Mouse (Mus musculus): ENCODE measurements around the gene Sec24b. TPM values are rescaled to one million over a fixed set of nuclear protein-coding genes. Genes with fewer than 3 reads are reported as not detected.

Sec24b gene
- total RNA-seq, 2 experiments from 2014 or later: 70.1 to 78.1 TPM

DNA sequence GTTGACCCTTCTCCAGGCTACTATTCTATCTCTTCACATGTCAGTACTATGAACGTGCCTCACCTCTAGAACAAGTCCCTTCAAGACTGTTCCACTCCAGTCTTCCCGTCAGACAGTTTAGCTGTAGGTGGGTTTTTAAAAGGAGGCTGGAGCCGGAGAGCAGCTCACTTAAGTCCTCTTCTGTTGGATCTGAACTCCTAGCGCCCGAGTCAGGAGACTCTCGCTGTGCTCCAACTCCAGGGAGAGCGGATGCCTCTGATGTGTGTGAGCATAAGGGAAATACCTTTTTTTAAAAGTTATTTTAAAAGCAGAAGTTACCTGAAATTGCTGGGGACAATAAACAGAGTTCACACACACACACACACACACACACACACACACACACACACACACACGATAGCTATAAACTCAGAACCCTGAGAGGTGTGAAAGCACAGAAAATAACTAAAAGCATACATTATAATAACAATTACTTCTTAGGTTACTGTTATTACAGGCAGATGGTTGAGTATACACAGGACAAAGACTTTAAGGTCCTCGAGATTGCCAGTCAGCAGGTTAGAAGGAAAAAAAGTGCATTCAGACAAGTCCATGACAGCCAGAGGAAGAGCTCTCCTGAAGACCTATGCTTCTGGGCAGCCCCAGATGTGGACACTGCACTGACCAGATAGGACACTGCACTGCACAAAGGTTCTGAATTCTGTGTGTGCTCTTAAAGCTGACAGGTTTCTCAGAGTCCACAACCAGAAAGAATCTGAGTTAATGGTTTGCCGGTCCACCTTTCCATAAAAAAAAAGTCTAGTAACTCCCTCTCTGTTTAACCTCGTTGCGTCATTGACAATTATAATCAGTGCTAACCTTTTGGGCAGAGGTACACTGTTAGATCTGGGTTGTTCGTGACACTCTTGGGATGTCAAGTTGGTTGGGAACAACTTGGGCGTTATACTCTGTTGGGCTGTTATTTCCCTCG is 5.7 kb downstream of the Sec24b start:
- no peak for DNase-seq (ENCODE audit: low spot score in 2 of 2)

DNA sequence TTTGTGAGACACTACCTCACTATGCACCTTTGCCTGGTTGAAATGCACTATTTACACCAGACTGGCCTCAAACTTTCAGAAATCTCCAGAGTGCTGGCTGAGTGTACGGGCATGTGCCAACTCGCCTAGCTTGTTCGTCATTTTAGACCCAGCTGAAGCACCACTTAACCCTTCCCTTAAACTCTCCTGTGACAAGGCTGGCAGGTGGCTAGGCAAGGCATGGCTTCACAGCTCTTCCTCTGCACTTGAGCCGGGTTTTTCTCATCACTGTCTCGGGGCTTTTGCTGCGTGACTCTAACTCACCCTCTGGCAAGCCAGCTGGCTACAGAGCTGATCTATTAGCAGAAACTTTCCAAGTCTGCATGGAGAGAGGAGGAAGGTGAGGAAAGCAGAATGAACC is 6.8 kb downstream of the Sec24b start:
- DNase-seq (ENCODE audit: low spot score in 2 of 2): no peak

DNA sequence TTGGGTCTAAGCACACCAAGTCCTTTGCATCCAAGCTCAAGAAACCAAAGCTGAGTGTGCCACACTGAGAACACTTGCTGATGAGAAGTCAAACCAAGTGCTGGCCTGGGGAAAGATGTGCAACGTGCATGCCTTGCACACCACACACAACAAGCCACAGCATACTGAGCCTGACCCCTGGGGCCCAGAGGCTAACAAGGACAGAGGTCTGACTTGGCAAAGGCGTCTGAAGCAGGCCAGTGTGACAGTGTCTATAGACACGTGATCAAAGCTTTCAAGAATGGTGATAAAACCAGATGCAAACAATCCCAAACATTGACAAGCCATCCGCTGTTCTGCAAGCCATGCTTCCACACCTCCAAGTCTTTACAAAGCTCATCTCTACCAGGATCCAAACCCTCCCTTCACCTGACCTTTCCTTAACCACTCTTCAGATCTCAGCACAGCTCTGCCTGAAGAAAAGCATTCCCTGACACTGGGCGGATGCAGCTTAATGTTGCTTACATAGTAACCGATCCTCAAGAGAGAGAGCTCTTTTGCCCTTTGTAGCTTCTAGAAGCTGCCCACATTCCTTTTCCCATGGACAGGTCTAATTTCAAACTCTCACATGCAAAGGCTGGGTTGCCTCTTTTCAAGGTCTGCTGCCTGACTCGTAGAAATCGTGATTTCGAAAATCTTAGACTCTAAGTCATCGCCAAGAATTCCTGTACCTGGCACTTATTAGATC is 7.8 kb downstream of the Sec24b start:
- DNase-seq (ENCODE audit: low spot score in 2 of 2): no peak

DNA sequence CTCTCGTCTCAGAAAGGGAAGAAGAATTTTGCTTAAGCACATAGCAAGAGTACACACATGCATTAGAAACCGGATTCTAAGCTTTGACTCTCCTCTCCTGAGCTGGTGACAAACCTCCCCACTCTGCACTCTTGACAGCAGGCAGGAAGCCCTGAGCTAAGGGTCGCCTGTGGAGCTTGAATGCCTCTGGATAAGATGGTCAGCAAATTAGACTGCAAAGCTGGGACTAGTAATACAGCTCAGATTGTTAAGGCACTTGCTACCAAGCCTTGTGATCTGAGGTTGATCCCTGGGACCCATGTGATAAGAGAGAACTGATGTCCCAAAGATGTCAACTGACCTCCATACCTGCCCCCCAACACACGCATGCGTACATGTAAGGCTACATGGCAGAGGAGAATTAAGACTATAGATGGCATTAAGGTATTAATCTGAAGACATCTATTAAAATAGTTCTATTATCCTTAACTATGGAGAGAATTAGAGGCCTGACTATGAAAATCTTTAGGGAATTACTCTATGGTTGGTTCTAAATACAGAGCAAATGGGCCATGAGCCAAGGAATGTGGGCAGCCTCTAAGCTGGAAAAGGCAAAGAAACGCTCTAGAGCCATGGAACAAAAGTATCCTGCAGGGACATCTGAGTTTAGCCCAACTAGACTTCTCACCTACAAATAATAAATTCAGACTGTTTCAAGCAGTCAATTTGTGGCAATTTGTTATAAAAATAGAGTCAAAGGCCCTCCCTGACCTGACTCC is 8.6 kb downstream of the Sec24b start:
- DNase-seq (ENCODE audit: low spot score in 2 of 2): no peak

DNA sequence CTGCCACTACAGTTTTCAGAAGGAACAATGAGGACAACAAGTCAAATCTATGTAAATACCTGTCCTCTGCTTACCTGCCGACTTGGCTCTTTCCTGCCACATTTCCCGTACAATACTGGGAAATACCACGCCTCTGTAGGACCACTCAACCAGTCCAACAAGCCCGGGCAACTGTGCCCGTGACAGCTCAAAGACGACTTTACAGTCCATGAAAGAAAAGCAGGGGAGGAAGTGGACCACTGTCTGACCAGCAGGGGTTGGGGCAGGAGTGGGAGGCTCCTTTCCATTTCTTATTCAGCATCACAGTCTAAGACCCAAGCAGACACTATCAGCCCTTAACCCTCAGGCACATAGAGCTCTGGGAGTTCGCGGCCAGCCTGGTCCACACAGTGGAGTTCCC is 9.2 kb downstream of the Sec24b start:
- DNase-seq (ENCODE audit: low spot score in 2 of 2): no peak

DNA sequence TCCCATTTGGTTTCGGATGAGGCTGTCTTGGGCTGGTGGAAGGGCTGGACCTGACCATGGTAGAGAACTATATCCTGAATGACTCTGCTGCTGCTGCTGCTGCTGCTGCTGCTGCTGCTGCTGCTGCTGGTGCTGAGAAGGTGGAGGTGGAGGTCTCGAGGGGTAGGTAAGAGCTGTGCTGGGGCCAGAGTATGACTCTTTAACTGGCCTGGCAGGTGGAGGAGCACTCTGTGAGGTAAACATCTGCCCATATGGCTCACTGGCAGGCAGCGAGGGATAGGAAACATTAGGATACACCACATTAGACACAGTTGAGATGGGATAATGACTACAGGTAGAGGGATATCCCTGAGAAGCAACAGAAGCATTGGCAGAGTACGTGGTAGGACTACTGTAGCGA is 20.6 kb downstream of the Sec24b start:
- no peak for DNase-seq (ENCODE audit: low spot score in 2 of 2)

DNA sequence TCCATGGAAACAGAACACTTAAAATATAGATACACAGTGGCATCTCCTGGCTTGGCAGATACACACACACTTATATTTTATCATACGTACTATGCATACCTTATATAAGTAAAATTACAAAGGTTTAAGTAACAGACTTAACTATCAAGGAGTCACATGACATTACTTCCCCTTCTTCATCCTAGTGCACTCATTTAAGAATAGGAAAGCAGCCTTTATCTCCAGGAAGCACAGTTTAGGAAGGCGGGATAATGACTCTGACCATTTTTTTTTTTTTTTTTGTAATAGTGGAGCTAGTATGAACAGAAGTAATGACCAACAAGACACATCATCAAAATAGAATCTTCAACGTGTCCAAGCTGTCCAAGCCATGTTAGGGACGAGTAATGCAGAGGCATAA is 21.3 kb downstream of the Sec24b start:
- no peak for DNase-seq (ENCODE audit: low spot score in 2 of 2)

DNA sequence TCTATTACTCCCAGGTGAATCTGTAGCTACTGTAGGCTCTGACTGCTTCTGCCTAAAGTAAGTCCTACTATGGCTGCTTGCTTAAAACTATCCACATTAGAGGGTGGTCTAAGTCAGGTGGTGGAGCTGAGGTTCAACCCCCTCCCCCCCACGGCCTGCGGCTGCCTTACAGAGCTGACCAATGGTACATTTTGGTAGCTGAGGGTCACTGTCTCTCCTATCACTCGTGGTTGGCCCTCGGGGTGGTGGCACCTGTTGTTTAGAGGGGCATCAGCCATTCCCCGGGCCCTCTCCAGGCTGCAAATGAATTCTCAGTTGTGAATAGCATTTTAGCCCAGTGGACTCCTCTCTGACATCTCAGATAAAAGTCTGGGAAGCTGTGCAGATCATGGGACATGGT is 32.6 kb downstream of the Sec24b start:
- no peak for DNase-seq (ENCODE audit: low spot score in 2 of 2)

DNA sequence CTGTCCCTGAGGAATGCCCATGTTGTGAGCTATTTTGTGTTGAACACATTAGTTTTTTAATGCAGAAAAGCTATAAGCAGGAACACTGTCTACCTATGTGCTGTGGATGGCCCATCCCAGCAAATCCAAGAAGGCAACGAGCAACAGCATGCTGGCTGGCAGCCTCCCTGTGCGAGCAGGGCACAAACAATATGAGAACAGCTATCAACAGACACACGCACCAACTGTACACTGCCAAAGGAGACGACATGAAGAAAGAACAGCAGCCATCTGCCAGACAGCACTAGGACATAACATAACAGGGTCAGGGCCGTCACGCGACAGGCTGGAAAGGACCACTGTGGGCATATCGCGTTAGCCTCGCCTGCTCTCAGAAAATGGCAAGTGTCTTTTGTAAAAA is 35.2 kb downstream of the Sec24b start:
- no peak for DNase-seq (ENCODE audit: low spot score in 2 of 2)

DNA sequence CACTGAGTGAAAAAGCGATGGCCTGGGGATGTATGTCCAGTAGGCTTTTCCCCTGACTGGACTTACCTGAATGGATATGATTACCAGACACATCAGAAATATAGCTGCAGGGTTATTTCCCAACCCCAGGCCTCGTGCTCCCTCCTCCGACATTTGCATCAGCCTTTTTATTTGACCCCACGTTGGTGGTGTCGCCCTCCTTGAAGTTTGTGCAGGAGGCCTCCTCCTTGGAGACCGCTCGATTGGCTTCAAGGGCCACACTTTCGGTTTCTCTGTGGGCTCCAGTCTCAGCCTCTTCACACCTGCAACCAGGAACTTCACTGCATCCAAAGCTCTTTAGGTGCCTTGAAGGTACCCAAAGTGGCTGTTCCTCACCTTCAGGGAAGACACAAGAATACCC is 35.8 kb downstream of the Sec24b start:
- no peak for DNase-seq (ENCODE audit: low spot score in 2 of 2)

DNA sequence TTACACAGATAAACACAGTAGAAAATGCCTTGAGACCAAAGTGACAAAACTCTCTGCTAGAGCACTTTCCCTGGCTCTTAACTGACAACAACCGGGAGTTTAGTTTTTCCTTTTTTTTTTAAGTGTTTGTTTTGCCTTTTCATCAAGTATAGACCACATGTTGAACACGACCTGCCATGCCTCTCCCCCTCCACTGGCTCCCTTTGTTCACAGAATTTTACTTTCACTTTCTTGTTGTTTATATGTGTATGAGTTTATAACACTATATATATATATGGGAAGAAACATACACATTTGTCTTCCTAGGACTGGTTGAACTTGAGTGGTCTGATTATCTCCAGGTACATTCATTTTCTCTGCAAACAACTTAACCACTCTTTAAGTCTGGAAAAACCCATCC is 48.4 kb downstream of the Sec24b start:
- DNase-seq (ENCODE audit: low spot score in 2 of 2): no peak

DNA sequence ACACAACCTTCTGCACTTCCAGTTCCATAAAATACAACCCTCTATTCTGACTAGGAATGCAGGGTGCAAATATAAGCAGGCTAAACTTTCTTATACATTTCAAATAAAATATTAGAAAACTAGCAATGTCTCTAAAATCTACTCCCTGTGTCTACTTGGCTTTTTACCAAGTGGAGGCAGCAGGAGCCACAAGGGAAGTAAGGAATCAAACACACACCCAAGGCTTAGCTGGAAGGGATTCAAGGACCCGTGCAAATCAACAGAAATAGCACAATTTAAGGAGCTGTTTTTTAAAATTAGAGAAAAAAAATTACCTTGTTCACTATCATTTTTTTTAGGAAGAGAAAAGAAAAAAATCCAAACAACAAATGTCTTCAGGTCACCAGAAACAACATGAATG is 50.1 kb downstream of the Sec24b start:
- DNase-seq (ENCODE audit: low spot score in 2 of 2): no peak

DNA sequence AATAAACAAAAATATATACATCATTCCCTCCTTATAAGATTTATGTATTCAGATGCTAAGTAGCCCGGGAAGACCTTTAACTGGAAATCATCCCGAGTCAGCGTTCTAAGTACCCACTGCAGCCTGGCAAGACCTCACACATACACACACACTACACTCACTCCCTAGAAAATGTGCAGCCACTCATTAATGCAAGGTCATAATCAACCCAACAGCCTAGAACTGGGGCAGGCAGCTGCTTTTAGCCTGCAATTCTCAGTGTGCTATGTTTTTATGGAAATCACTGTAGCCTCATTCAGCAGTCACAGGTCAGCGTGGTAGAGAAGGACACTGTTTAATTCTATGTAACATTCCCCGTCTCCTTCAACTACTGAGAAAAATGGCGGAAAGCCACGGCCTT is 55.2 kb downstream of the Sec24b start:
- DNase-seq (ENCODE audit: low spot score in 2 of 2): no peak

DNA sequence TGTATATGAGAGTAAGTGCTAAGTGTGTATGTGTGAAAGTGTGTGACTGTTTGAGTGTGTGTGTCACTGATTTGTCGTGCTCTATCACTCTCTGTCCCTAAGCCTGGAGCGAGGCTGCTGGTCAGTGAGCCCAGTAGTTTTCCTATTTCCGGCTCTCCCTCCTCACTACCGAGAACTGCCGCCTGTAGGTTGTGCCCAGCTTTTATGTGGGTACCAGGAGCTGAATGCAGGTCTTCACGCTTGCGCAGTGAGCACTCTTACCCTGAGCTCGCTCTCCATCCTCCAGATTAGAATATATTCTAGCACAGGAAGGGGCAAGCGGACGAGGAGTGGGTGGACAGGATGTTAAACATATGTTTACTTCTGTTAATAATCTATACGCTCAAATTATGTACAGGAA is 60.4 kb downstream of the Sec24b start:
- DNase-seq (ENCODE audit: low spot score in 2 of 2): no peak

DNA sequence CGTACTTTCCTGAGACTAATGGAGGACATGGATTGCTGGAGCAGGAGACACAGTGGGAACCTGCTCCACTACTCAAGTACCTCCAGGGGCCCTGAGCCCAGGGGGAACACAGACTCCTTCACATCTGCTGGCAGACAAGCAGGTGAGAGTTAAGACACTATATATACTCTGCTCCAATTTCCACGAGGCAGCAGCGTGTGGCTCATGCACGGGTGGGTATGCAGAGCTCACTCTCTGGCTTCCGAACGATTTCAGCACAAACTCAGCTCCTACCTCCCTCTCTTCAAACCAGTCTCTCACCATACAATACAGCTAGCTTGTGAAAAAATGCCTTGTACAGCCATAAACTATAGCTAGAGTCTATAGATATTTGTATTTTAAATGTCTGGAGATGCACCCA is 62.8 kb downstream of the Sec24b start:
- no peak for DNase-seq (ENCODE audit: low spot score in 2 of 2)

DNA sequence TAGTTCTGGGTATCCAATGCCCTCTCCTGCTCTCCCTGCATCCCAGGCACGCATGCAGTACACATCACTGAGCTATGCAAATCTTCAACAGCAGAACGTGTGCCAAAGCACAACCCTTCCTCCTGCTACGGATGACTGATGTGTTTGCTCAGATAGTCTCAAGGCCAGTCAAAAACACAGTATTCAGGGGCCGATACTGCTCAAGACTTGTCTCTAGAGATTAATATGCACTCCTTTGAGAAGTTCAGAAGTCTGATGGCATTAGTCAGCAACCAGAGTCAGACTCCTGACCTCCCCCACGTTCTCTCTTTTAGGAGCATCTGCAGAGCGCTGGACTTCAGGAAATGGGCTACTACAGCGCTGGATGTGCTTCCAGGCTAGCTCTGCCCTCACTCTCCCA is 63.4 kb downstream of the Sec24b start:
- DNase-seq (ENCODE audit: low spot score in 2 of 2): no peak

DNA sequence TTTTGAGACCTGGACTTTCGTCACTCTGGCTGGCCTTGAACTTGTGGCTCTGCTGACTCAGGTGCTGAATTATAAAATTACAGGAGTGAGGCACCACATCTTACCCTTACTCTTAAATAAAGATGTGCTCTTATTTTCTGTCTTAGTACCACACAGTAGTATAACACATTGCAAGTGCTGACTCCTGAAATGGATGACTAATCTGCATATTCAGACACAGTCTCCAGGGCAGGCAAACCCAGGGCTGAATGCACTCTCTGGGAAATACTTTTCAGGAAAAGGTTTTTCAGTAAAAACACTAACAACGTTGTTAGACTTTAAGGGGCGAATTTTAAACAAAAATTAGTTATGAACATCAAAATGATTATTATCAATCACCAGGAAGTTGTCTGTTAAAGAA is 64.0 kb downstream of the Sec24b start:
- no peak for DNase-seq (ENCODE audit: low spot score in 2 of 2)

DNA sequence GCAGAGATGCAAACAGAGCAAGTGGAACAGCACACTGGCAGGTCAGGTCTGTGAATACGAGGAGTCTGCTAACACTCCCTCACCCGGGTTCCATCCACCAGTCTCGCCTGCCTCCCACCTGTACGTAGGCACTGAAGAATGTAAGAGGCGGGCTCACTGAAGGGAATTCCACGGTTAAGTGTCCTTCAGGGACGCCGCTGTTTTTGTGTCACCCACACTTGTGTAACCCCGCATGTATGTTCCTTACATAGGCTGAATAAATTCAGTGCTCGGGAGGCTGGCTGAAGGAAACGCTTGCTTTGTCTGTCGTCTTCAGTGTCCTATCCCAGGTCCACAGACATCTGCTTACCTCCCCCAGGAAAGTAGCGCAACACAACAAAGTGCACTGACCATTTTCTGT is 74.1 kb downstream of the Sec24b start:
- no peak for DNase-seq (ENCODE audit: low spot score in 2 of 2)

DNA sequence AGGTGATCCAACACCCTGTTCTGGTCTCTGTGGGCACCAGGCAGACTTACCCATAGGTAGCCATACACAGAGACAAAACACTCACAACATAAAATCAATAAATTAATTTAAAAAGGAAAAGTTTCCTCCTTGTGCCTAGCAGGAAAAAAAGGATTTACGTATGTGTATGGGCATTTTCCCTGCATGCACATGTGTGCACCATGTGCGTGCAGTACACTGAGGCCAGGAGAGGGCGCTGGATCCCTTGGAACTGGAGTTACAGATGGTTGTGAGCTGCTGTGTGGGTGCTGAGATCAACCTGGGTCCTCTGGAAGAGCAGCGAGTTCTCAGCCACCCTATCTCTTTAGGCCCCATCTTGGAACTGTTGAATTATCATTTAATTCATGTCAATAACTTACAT is 76.0 kb downstream of the Sec24b start:
- no peak for DNase-seq (ENCODE audit: low spot score in 2 of 2)

DNA sequence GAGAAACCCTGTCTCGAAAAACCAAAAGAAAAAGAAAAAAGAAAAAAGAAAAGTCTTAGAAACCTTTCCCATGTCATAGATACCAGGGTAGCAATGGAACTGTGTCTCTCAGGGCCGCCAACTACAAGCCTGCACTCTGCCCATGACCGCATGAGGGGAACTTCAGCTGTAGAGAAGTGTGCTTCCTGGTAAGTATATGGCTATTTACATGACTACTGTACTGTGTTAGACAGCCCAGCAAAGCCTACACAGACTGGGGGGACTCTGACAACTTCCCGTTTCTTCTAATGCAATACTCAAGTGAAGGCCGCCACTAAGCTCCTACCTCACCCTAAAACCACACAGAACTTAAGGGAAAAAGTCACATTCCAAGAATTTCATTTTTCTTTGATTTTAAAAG is 76.6 kb downstream of the Sec24b start:
- no peak for DNase-seq (ENCODE audit: low spot score in 2 of 2)

DNA sequence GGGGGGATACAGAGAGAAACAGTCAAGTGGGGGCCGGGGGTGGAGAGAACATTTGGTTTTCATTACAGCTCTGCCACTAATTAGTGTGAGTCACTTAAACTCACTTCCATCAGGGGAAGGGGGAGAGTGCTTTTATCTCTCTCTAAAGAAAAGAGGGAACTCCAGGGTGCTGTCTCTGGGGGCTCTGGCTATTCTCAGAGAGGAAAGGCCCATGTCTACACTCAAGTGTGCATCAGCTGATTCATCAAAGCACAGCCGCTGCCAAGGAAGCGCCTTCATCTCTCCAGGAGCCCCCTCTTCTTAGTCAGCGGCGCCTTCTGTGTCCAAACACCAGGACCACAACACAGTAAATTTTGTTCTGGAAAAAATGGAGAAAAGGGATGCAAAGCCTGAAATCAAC is 79.1 kb downstream of the Sec24b start:
- DNase-seq (ENCODE audit: low spot score in 2 of 2): no peak

DNA sequence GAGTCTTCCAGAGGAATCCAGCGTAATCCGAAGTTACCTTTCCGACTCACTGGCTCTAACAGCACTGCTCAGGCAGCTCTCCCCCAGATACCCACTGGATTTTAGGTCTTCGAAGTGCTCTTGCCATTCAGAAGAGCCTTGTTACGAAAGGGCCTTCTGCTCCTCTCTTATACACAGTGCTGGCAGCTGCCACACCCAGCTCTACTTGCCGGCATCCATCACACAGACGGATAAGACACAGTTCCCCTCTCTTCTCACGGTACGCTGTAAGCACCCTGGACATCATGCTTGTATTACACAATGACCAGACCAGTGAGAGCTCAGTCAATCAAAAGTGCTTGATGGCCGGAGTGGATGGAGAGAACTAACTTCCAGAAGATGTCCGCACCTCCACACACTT is 79.6 kb downstream of the Sec24b start:
- no peak for DNase-seq (ENCODE audit: low spot score in 2 of 2)
